Mouse (Mus musculus): ENCODE measurements around the gene Lmna. TPM values are rescaled to one million over a fixed set of nuclear protein-coding genes. Genes with fewer than 3 reads are reported as not detected.

Gene Lmna
- polyA plus RNA-seq, 1 experiment = 51.4 TPM

GRCm38 (mm10) chr3:88536103-88536930 lies 26.6 kb upstream of the Lmna start:
- H3K4me3 ChIP-seq (replicated peaks; ENCODE audit: insufficient read depth, low read depth, low read length) = peak overlapping the region; percentile 63
- peak; percentile 80 to 81 for DNase-seq
- 4% methylated on average over 64 of the region's 64 CpGs for WGBS
- H3K4me1 ChIP-seq (ENCODE audit: control insufficient read depth, insufficient read depth, low read length) = peaks cover 5% of the 10 kb centered on the region
- no peaks in the 10 kb centered on the region for H3K27me3 ChIP-seq (ENCODE audit: control insufficient read depth, insufficient read depth, low read length)
- H3K27ac ChIP-seq (ENCODE audit: insufficient read depth, low read length) = peak overlapping the region; percentile 37
- peak; percentile 54; the same call in 1 of the 2 replicates for TF ChIP-seq POLR2A (IDR thresholded peaks at IDR 0.05; ENCODE audit: borderline replicate concordance, insufficient read depth, low read length)
- TF ChIP-seq CTCF (IDR thresholded peaks at IDR 0.05; ENCODE audit: borderline replicate concordance, insufficient read depth, low read depth, low read length) = no peak

GRCm38 (mm10) chr3:88535527-88535926 lies 25.8 kb upstream of the Lmna start:
- DNase-seq = no peak
- Histone ChIP-seq H3K27me3 (ENCODE audit: control insufficient read depth, insufficient read depth, low read length) (no peaks in the 10 kb centered on the region), H3K4me1 (ENCODE audit: control insufficient read depth, insufficient read depth, low read length) (peaks cover 6% of the 10 kb centered on the region), H3K27ac (ENCODE audit: insufficient read depth, low read length) (no peak overlapping the region), H3K4me3 (replicated peaks; ENCODE audit: insufficient read depth, low read depth, low read length) (no peak overlapping the region)
- TF ChIP-seq POLR2A (IDR thresholded peaks at IDR 0.05; ENCODE audit: borderline replicate concordance, insufficient read depth, low read length) (no peak), CTCF (IDR thresholded peaks at IDR 0.05; ENCODE audit: borderline replicate concordance, insufficient read depth, low read depth, low read length) (no peak)
- WGBS = 82% methylated on average over 4 of the region's 4 CpGs

GRCm38 (mm10) chr3:88535005-88535404 lies 25.2 kb upstream of the Lmna start:
- TF ChIP-seq CTCF (IDR thresholded peaks at IDR 0.05; ENCODE audit: borderline replicate concordance, insufficient read depth, low read depth, low read length) (no peak), POLR2A (IDR thresholded peaks at IDR 0.05; ENCODE audit: borderline replicate concordance, insufficient read depth, low read length) (no peak)
- Histone ChIP-seq H3K4me1 (ENCODE audit: control insufficient read depth, insufficient read depth, low read length) (peaks cover 10% of the 10 kb centered on the region; the same call in 1 of the 2 replicates), H3K27ac (ENCODE audit: insufficient read depth, low read length) (no peak overlapping the region), H3K4me3 (replicated peaks; ENCODE audit: insufficient read depth, low read depth, low read length) (no peak overlapping the region), H3K27me3 (ENCODE audit: control insufficient read depth, insufficient read depth, low read length) (no peaks in the 10 kb centered on the region)
- 61% methylated on average over 3 of the region's 3 CpGs for WGBS
- no peak for DNase-seq

GRCm38 (mm10) chr3:88533706-88534105 lies 23.9 kb upstream of the Lmna start:
- Histone ChIP-seq H3K27ac (ENCODE audit: insufficient read depth, low read length) (no peak overlapping the region), H3K27me3 (ENCODE audit: control insufficient read depth, insufficient read depth, low read length) (no peaks in the 10 kb centered on the region), H3K4me3 (replicated peaks; ENCODE audit: insufficient read depth, low read depth, low read length) (no peak overlapping the region), H3K4me1 (ENCODE audit: control insufficient read depth, insufficient read depth, low read length) (peaks cover 16% of the 10 kb centered on the region)
- 25% methylated on average over 5 of the region's 5 CpGs for WGBS
- DNase-seq = no peak
- TF ChIP-seq CTCF (IDR thresholded peaks at IDR 0.05; ENCODE audit: borderline replicate concordance, insufficient read depth, low read depth, low read length) (no peak), POLR2A (IDR thresholded peaks at IDR 0.05; ENCODE audit: borderline replicate concordance, insufficient read depth, low read length) (no peak)

- DNase-seq = peak; percentile 30 to 32
- Histone ChIP-seq H3K27me3 (ENCODE audit: control insufficient read depth, insufficient read depth, low read length) (no peaks in the 10 kb centered on the region), H3K27ac (ENCODE audit: insufficient read depth, low read length) (no peak overlapping the region), H3K4me3 (replicated peaks; ENCODE audit: insufficient read depth, low read depth, low read length) (peak overlapping the region; percentile 58), H3K4me1 (ENCODE audit: control insufficient read depth, insufficient read depth, low read length) (peaks cover 16% of the 10 kb centered on the region)
- 6% methylated on average over 40 of the region's 40 CpGs for WGBS
- TF ChIP-seq POLR2A (IDR thresholded peaks at IDR 0.05; ENCODE audit: borderline replicate concordance, insufficient read depth, low read length) = no peak
- no peak for TF ChIP-seq CTCF (IDR thresholded peaks at IDR 0.05; ENCODE audit: borderline replicate concordance, insufficient read depth, low read depth, low read length)
Measured at GRCm38 (mm10) chr3:88532689-88533511, 23.1 kb upstream of the Lmna start.

GRCm38 (mm10) chr3:88532299-88532674 lies 22.5 kb upstream of the Lmna start, which contains the start of gene Mex3a:
Gene Mex3a, plus strand, starts transcription at chr3:88532395.
- 2% methylated on average over 26 of the region's 31 CpGs for WGBS
- peaks cover 16% of the 10 kb centered on the region for H3K4me1 ChIP-seq (ENCODE audit: control insufficient read depth, insufficient read depth, low read length)
- H3K27me3 ChIP-seq (ENCODE audit: control insufficient read depth, insufficient read depth, low read length) = no peaks in the 10 kb centered on the region

GRCm38 (mm10) chr3:88531348-88532298 lies 21.9 kb upstream of the Lmna start:
- Histone ChIP-seq H3K4me3 (replicated peaks; ENCODE audit: insufficient read depth, low read depth, low read length) (peak overlapping the region; percentile 84), H3K27me3 (ENCODE audit: control insufficient read depth, insufficient read depth, low read length) (no peaks in the 10 kb centered on the region), H3K27ac (ENCODE audit: insufficient read depth, low read length) (peak overlapping the region; percentile 42; the same call in 1 of the 2 replicates), H3K4me1 (ENCODE audit: control insufficient read depth, insufficient read depth, low read length) (peaks cover 16% of the 10 kb centered on the region)
- DNase-seq = peak; percentile 86 to 91
- 0 out of 2 replicates have a peak, but pooled peaks have one; percentile 17 for TF ChIP-seq POLR2A (IDR thresholded peaks at IDR 0.05; ENCODE audit: borderline replicate concordance, insufficient read depth, low read length)
- TF ChIP-seq CTCF (IDR thresholded peaks at IDR 0.05; ENCODE audit: borderline replicate concordance, insufficient read depth, low read depth, low read length) = no peak
- under 1% methylated on average over 61 of the region's 63 CpGs for WGBS

More at GRCm38 (mm10) chr3:88532299-88532674, 22.5 kb upstream of the Lmna start, which contains the start of gene Mex3a:
- Histone ChIP-seq H3K4me3 (replicated peaks; ENCODE audit: insufficient read depth, low read depth, low read length) (peak within 1 kb of the TSS; percentile 84), H3K27ac (ENCODE audit: insufficient read depth, low read length) (peak within 1 kb of the TSS; percentile 42; the same call in 1 of the 2 replicates)
- no peak for TF ChIP-seq CTCF (IDR thresholded peaks at IDR 0.05; ENCODE audit: borderline replicate concordance, insufficient read depth, low read depth, low read length)
- no peak for TF ChIP-seq POLR2A (IDR thresholded peaks at IDR 0.05; ENCODE audit: borderline replicate concordance, insufficient read depth, low read length)
- DNase-seq = peak in 1 of 2 experiments; percentile 23
